Mouse (Mus musculus) myocyte (in vitro differentiated cells): Measurements from ENCODE around the gene Map1b. TPM values are rescaled to one million over a fixed set of nuclear protein-coding genes. Genes with fewer than 3 reads are reported as not detected.

ENCODE experiments used
- H3K27me3 ChIP-seq: one replicate; pipeline ENCODE4 v1.6.1; 2011; ENCODE audit not compliant: control insufficient read depth, insufficient read depth, insufficient read length
- H3K36me3 ChIP-seq: one replicate; pipeline ENCODE4 v1.6.1; 2011; ENCODE audit not compliant: control insufficient read depth, insufficient read depth
- H3K4me2 ChIP-seq: one replicate; pipeline ENCODE4 v1.6.1; 2011; ENCODE audit warnings: low read depth, control low read depth
- H3K4me3 ChIP-seq: one replicate; pipeline ENCODE4 v1.5.1; 2011; ENCODE audit warnings: mild to moderate bottlenecking, control low read depth, moderate library complexity
- H3K79me2 ChIP-seq: one replicate; pipeline ENCODE4 v1.6.1; 2011; ENCODE audit not compliant: control insufficient read depth, insufficient read depth
- H3ac ChIP-seq: one replicate; pipeline ENCODE4 v1.6.1; 2011; ENCODE audit not compliant: control insufficient read depth, insufficient read length
- CEBPB ChIP-seq: IDR thresholded peaks from 2 replicates; pipeline ENCODE4 v1.6.1; 2011; ENCODE audit warnings: mild to moderate bottlenecking, moderate library complexity; ENCODE audit not compliant: poor library complexity, insufficient read depth, severe bottlenecking
- E2F4 ChIP-seq: IDR thresholded peaks from one replicate; pipeline ENCODE4 v1.6.1; 2011; ENCODE audit warnings: mild to moderate bottlenecking, control low read depth, moderate library complexity; ENCODE audit not compliant: insufficient read depth
- MAX ChIP-seq: IDR thresholded peaks from one replicate; pipeline ENCODE4 v1.6.1; 2011; ENCODE audit warnings: low read depth, mild to moderate bottlenecking, control low read depth
- MYOD1 ChIP-seq, 3 experiments: IDR thresholded peaks; one replicate each; pipeline ENCODE4 v1.6.1; 2011; ENCODE audit warnings: control low read depth in 2 of 3, low read depth in 2 of 3, mild to moderate bottlenecking in 2 of 3, moderate library complexity in 1 of 3; ENCODE audit not compliant: insufficient read length in 2 of 3, control insufficient read depth in 1 of 3
- MYOG ChIP-seq, 3 experiments: IDR thresholded peaks; one replicate each; pipeline ENCODE4 v1.6.1; 2011; ENCODE audit warnings: control low read depth in 2 of 3, low read depth in 2 of 3, mild to moderate bottlenecking in 2 of 3; ENCODE audit not compliant: insufficient read length in 2 of 3, control insufficient read depth in 1 of 3, insufficient read depth in 1 of 3
- POLR2A ChIP-seq: IDR thresholded peaks from one replicate; pipeline ENCODE4 v1.6.1; 2011; ENCODE audit warnings: low read depth, mild to moderate bottlenecking, control low read depth, moderate library complexity; ENCODE audit not compliant: insufficient read length
- POLR2AphosphoS2 ChIP-seq: IDR thresholded peaks from one replicate; pipeline ENCODE4 v1.6.1; 2011; ENCODE audit warnings: low read depth, control low read depth; ENCODE audit not compliant: insufficient read length
- REST ChIP-seq: IDR thresholded peaks from one replicate; pipeline ENCODE4 v1.6.1; 2011; ENCODE audit warnings: mild to moderate bottlenecking, control low read depth, moderate library complexity; ENCODE audit not compliant: insufficient read depth, insufficient read length
- SRF ChIP-seq: IDR thresholded peaks from one replicate; pipeline ENCODE4 v1.6.1; 2011; ENCODE audit warnings: low read depth; ENCODE audit not compliant: control insufficient read depth, insufficient read length
- TCF12 ChIP-seq: IDR thresholded peaks from one replicate; pipeline ENCODE4 v1.6.1; 2011; ENCODE audit warnings: mild to moderate bottlenecking, control low read depth; ENCODE audit not compliant: poor library complexity, insufficient read depth, severe bottlenecking
- TCF3 ChIP-seq: IDR thresholded peaks from one replicate; pipeline ENCODE4 v1.6.1; 2011; ENCODE audit warnings: low read depth, control low read depth; ENCODE audit not compliant: insufficient read length
- USF1 ChIP-seq: IDR thresholded peaks from one replicate; pipeline ENCODE4 v1.6.1; 2011; ENCODE audit warnings: low read depth, mild to moderate bottlenecking, control low read depth, moderate library complexity
- polyA plus RNA-seq: library from polyadenylated mRNA; unstranded; fragments of >200 nt; fragmentation: generic; extraction: Trizol; gene quantifications from one replicate; pipeline ENCODE4 v1.2.1, GENCODE M21; 2012; ENCODE audit warnings: missing spikeins

Map1b gene
- polyA plus RNA-seq, 1 experiment: 40.6 TPM

DNA sequence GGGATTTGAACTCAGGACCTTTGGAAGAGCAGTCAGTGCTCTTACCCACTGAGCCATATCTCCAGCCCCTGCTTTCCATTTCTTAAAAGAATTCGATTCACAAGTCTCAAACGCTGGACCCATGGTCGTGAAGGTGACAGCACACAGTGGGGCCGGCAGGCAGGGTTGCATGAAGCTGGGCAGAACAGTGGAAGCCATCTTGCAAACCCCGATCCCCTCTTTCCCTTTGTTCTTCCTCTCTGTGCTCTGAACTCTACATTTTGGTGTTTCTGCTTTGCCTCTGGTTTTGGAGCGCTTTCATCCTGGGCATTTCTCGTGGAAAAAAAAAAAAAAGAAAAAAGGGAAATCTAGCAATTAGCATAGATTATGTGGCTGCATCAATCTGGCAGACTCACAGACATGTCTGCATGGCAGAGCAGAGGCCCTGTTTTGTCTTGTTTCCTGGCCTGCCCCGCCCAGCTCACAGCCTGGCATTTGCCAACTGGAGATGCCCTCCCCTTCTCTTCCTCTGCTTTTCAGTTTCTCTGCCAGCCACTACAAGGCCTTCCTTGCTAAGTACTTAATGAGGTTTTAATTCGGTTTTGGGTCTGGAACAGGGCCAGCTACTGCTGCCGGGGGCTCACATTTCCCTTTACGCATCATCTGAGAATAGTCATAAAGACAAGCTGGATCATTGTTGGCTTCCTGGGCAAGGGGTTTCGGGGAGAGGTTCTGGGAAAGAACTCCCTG lies 57.5 kb downstream of the Map1b start:
- H3ac ChIP-seq: no peak overlapping the region
- H3K27me3 ChIP-seq: no peaks in the 10 kb centered on the region
- H3K4me2 ChIP-seq: peak overlapping the region; percentile 25
- H3K4me3 ChIP-seq: no peak overlapping the region
- peaks cover 78% of the 10 kb centered on the region for H3K79me2 ChIP-seq
- peaks cover 15% of the 10 kb centered on the region for H3K36me3 ChIP-seq
- no peak for TF ChIP-seq TCF12
- TF ChIP-seq REST: no peak
- TF ChIP-seq MYOG (IDR thresholded peaks at IDR 0.05; ENCODE audit: control insufficient read depth in 1 of 3, insufficient read depth in 1 of 3, insufficient read length in 2 of 3, low read depth in 2 of 3): peak in 2 of 3 experiments; percentile 6 to 21
- no peak for TF ChIP-seq USF1
- TF ChIP-seq MYOD1 (IDR thresholded peaks at IDR 0.05; ENCODE audit: control insufficient read depth in 1 of 3, insufficient read length in 2 of 3, low read depth in 2 of 3): peak in 1 of 3 experiments; percentile 22
- TF ChIP-seq POLR2A: peak; percentile 24

GRCm38 (mm10) chr13:99454977-99455376 lies 61.4 kb downstream of the Map1b start:
- Histone ChIP-seq H3K79me2 (peaks cover 81% of the 10 kb centered on the region), H3K36me3 (peaks cover 15% of the 10 kb centered on the region), H3K4me2 (no peak overlapping the region), H3ac (no peak overlapping the region), H3K27me3 (no peaks in the 10 kb centered on the region), H3K4me3 (no peak overlapping the region)
- TF ChIP-seq MYOD1 (IDR thresholded peaks at IDR 0.05; ENCODE audit: control insufficient read depth in 1 of 3, insufficient read length in 2 of 3, low read depth in 2 of 3) (no peak), TCF12 (no peak), POLR2A (no peak), E2F4 (no peak), USF1 (no peak), MAX (no peak), REST (no peak), TCF3 (no peak), POLR2AphosphoS2 (no peak), MYOG (IDR thresholded peaks at IDR 0.05; ENCODE audit: control insufficient read depth in 1 of 3, insufficient read depth in 1 of 3, insufficient read length in 2 of 3, low read depth in 2 of 3) (no peak), CEBPB (no peak), SRF (no peak)

DNA sequence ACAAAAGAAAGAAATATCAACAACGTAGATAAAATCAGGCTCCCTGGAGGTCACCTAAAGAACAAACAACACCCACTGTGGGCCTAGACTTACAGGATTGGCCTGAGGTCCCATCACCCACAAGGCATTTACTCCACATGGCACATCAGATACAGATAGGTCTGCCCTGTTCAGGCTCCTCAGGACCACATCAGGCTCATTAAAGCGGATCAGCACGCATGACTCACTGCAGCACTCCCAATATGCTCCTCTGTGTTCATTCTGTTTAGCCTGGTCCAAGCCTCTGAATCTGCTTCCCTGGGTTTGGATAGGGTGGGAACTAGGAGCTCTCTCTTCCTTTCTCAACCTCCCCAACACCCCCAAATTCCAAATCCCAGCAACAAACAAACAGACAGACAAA lies 63.9 kb downstream of the Map1b start:
- TF ChIP-seq MYOG (IDR thresholded peaks at IDR 0.05; ENCODE audit: control insufficient read depth in 1 of 3, insufficient read depth in 1 of 3, insufficient read length in 2 of 3, low read depth in 2 of 3) (no peak), TCF12 (no peak), SRF (no peak), POLR2AphosphoS2 (no peak), E2F4 (no peak), USF1 (no peak), MAX (no peak), POLR2A (no peak)
- Histone ChIP-seq H3K79me2 (peaks cover 86% of the 10 kb centered on the region), H3ac (no peak overlapping the region), H3K36me3 (peaks cover 11% of the 10 kb centered on the region), H3K27me3 (no peaks in the 10 kb centered on the region), H3K4me2 (no peak overlapping the region), H3K4me3 (no peak overlapping the region)

DNA sequence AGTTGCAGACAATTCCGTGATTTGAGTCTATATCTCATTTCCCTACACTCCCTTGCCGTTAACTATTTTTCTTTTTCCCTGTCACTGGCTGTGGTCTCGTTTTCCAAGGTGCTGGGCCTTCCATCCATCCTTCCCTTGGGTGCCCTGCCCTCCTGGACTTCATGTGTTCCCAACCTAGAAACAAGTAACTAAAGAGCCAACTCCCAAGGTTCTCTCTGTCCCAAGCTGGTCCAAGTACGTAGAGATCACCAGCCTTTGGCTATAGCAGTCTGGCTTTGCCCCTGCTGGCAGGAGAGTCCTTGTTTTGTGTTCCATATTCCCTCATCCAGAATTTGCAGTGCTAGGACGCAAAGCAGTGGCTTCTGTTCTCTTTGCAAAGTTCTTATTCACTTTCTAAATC lies 65.1 kb downstream of the Map1b start:
- Histone ChIP-seq H3K27me3 (no peaks in the 10 kb centered on the region), H3K4me2 (no peak overlapping the region), H3K79me2 (peaks cover 85% of the 10 kb centered on the region), H3K36me3 (no peaks in the 10 kb centered on the region), H3ac (no peak overlapping the region), H3K4me3 (no peak overlapping the region)
- no peak for TF ChIP-seq USF1
- TF ChIP-seq CEBPB: no peak
- TF ChIP-seq E2F4: no peak
- no peak for TF ChIP-seq MYOD1 (IDR thresholded peaks at IDR 0.05; ENCODE audit: control insufficient read depth in 1 of 3, insufficient read length in 2 of 3, low read depth in 2 of 3)
- TF ChIP-seq SRF: no peak
- TF ChIP-seq POLR2AphosphoS2: no peak
- no peak for TF ChIP-seq MYOG (IDR thresholded peaks at IDR 0.05; ENCODE audit: control insufficient read depth in 1 of 3, insufficient read depth in 1 of 3, insufficient read length in 2 of 3, low read depth in 2 of 3)
- TF ChIP-seq TCF3: no peak
- TF ChIP-seq MAX: no peak

DNA sequence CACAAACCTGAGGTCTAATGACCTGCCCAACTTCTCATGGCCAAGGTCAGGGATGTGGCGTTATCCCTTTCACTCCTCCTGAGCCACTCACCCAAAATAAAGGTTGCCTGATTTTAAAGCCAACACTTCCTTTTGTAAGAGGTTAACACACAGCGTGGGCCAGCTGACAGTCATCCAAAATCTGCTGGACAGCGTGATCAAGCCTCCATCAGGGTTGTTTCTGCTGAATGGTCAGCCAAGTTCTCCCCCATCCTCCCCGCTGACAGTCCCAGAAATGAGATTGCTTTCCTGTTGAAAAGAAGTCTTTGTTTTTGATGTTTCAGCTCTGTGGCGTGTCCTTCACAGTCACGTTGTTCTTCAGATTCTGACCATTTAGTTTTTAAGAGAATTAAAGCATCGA lies 65.6 kb downstream of the Map1b start:
- Histone ChIP-seq H3K4me3 (no peak overlapping the region), H3K79me2 (peaks cover 85% of the 10 kb centered on the region), H3K36me3 (no peaks in the 10 kb centered on the region), H3ac (no peak overlapping the region), H3K27me3 (no peaks in the 10 kb centered on the region), H3K4me2 (no peak overlapping the region)
- no peak for TF ChIP-seq E2F4
- TF ChIP-seq USF1: no peak
- no peak for TF ChIP-seq TCF12
- TF ChIP-seq MAX: no peak
- TF ChIP-seq POLR2A: no peak
- TF ChIP-seq TCF3: no peak
